Comparison of ENCODE assay signal across 29 mouse cellular contexts in genomic region chr8:126790214-126790613, GRCm38 (mm10).
DNase-seq lines count a peak whose midpoint lies in the region; ATAC-seq and TF ChIP-seq lines count a peak whose summit lies in the region.
"Had no signal": no experiment of that assay in that cellular context is flagged by ENCODE, and none has a peak within 500 bp of the region (broad histone marks: within the 10 kb centered on the region; RNA-seq: fewer than 3 reads in every experiment).

No protein-coding gene starts in this region.

- peaks cover 16% of the 10 kb centered on the region for H3K4me1 ChIP-seq in heart, embryonic 10.5 days
- peaks cover 14% of the 10 kb centered on the region for H3K4me1 ChIP-seq in limb, embryonic 15.5 days
- H3K4me1 ChIP-seq in limb, embryonic 10.5 days, result peaks cover 20% of the 10 kb centered on the region
- H3K4me1 ChIP-seq: forebrain, embryonic 13.5 days; hindbrain, embryonic 13.5 days had no signal

- no peak for TF ChIP-seq CTCF in gastrocnemius, adult 2 months (IDR thresholded peaks at IDR 0.05)

- H3K9me3 ChIP-seq in heart, embryonic 10.5 days, result peaks cover 4% of the 10 kb centered on the region; the same call in 1 of the 2 replicates
- no peaks in the 10 kb centered on the region for H3K9me3 ChIP-seq in limb, embryonic 15.5 days
- no peaks in the 10 kb centered on the region; the same call in 1 of the 2 replicates for H3K9me3 ChIP-seq in limb, embryonic 10.5 days (replicated peaks)
- H3K9me3 ChIP-seq: intestine, embryonic 15.5 days had no signal

- H3K27ac ChIP-seq in gastrocnemius, adult 2 months, result peak overlapping the region; percentile 28
- no peak overlapping the region for H3K27ac ChIP-seq in heart, embryonic 10.5 days
- peak overlapping the region; percentile 74 for H3K27ac ChIP-seq in limb, embryonic 15.5 days
- H3K27ac ChIP-seq in limb, embryonic 10.5 days, result no peak overlapping the region
- H3K27ac ChIP-seq: embryonic facial prominence, embryonic 13.5 days; forebrain, embryonic 10.5 days; forebrain, embryonic 13.5 days; heart, embryonic 13.5 days; hindbrain, embryonic 10.5 days; hindbrain, embryonic 13.5 days; intestine, embryonic 15.5 days had no signal

- DNase-seq in gastrocnemius, adult 2 months, result no peak
- DNase-seq in gastrocnemius, postnatal 14 days, result no peak
- DNase-seq in heart, adult 8-10 months (ENCODE audit: low spot score), result peak; percentile 46
- DNase-seq in heart, embryonic 10.5 days (ENCODE audit: low spot score), result no peak
- DNase-seq in heart, postnatal 25 days (ENCODE audit: low spot score), result peak; percentile 37
- DNase-seq in heart, postnatal 36 days, result no peak
- no peak for DNase-seq in limb, embryonic 10.5 days (ENCODE audit: low spot score)
- DNase-seq: adrenal gland, postnatal 10 days; adrenal gland, postnatal 36 days; B cell, adult 2 months; cerebellum, adult 18-20 months; cerebellum, adult 9-10 months; cerebellum, postnatal 14 days; gastrocnemius, postnatal 25 days; kidney, adult 18-20 months; kidney, adult 9 months had no signal

- ATAC-seq in limb, embryonic 15.5 days (ENCODE audit: insufficient number of reproducible peaks, low FRiP score, low TSS enrichment, low read depth), result no peak
- ATAC-seq: forebrain, embryonic 13.5 days; forebrain, embryonic 16.5 days; hindbrain, embryonic 16.5 days; Patski had no signal

- H3K9ac ChIP-seq in limb, embryonic 15.5 days, result no peak overlapping the region
- H3K9ac ChIP-seq: embryonic facial prominence, embryonic 13.5 days; forebrain, embryonic 13.5 days; heart, embryonic 13.5 days; hindbrain, embryonic 13.5 days; intestine, embryonic 15.5 days had no signal

- H3K4me3 ChIP-seq in gastrocnemius, adult 2 months, result no peak overlapping the region
- no peak overlapping the region for H3K4me3 ChIP-seq in heart, embryonic 10.5 days
- H3K4me3 ChIP-seq in limb, embryonic 15.5 days, result no peak overlapping the region
- H3K4me3 ChIP-seq in limb, embryonic 10.5 days, result no peak overlapping the region
- H3K4me3 ChIP-seq: embryonic facial prominence, embryonic 13.5 days; forebrain, embryonic 10.5 days; forebrain, embryonic 13.5 days; heart, embryonic 13.5 days; hindbrain, embryonic 10.5 days; hindbrain, embryonic 13.5 days; intestine, embryonic 15.5 days had no signal

- intact Hi-C loops in gastrocnemius, adult 2 months (cut with DNase I), result no loop called here
- intact Hi-C loops in gastrocnemius, postnatal 14 days (cut with DNase I; ENCODE audit: low total_unique reads), result no loop called here
- intact Hi-C loops in heart, postnatal 25 days (cut with DNase I), result loop anchor here (5.0 kb wide), 1 partner anchor 33 kb away; no protein-coding TSS in a partner anchor
- intact Hi-C loops in heart, postnatal 36 days (cut with DNase I), result no loop called here

- H3K27me3 ChIP-seq in heart, embryonic 10.5 days (ENCODE audit: insufficient read depth, poor library complexity, severe bottlenecking), result no peaks in the 10 kb centered on the region
- H3K27me3 ChIP-seq in limb, embryonic 15.5 days, result no peaks in the 10 kb centered on the region
- no peaks in the 10 kb centered on the region for H3K27me3 ChIP-seq in limb, embryonic 10.5 days (ENCODE audit: low read depth, poor library complexity, severe bottlenecking)
- H3K27me3 ChIP-seq: CH12.LX; embryonic facial prominence, embryonic 13.5 days; forebrain, embryonic 13.5 days; heart, embryonic 13.5 days; hindbrain, embryonic 13.5 days; intestine, embryonic 15.5 days; Patski had no signal

- 85% methylated on average over 9 of the region's 9 CpGs for WGBS in heart, embryonic 10.5 days
- 82% methylated on average over 9 of the region's 9 CpGs for WGBS in limb, embryonic 15.5 days
- WGBS in limb, embryonic 10.5 days, result 93% methylated on average over 9 of the region's 9 CpGs

- H3K4me2 ChIP-seq in limb, embryonic 15.5 days, result no peak overlapping the region
- H3K4me2 ChIP-seq: embryonic facial prominence, embryonic 13.5 days; forebrain, embryonic 13.5 days; heart, embryonic 13.5 days; hindbrain, embryonic 13.5 days; intestine, embryonic 15.5 days had no signal

- peaks cover 2% of the 10 kb centered on the region; the same call in 1 of the 2 replicates for H3K36me3 ChIP-seq in heart, embryonic 10.5 days
- H3K36me3 ChIP-seq in limb, embryonic 15.5 days, result no peaks in the 10 kb centered on the region
- H3K36me3 ChIP-seq in limb, embryonic 10.5 days, result no peaks in the 10 kb centered on the region
- H3K36me3 ChIP-seq: embryonic facial prominence, embryonic 13.5 days; forebrain, embryonic 10.5 days; G1E; heart, embryonic 13.5 days; hindbrain, embryonic 10.5 days; hindbrain, embryonic 13.5 days; intestine, embryonic 15.5 days had no signal

Comparison
In these comparisons a context has a peak if more than half of its experiments do, and no peak if none do; other contexts are left out.
1. DNase-seq: peak in heart, adult 8-10 months (single experiment) and heart, postnatal 25 days (single experiment); none in gastrocnemius, adult 2 months (single experiment), gastrocnemius, postnatal 14 days (single experiment), heart, embryonic 10.5 days (single experiment), heart, postnatal 36 days (0 of 2) and limb, embryonic 10.5 days (single experiment).
2. H3K27ac ChIP-seq: peak in gastrocnemius, adult 2 months (single experiment) and limb, embryonic 15.5 days (single experiment); none in heart, embryonic 10.5 days (single experiment) and limb, embryonic 10.5 days (single experiment).